Mouse (Mus musculus): Measurements from ENCODE around the gene Gm3415. TPM values are rescaled to one million over a fixed set of nuclear protein-coding genes. Genes with fewer than 3 reads are reported as not detected.

Gene Gm3415
- polyA plus RNA-seq, 1 experiment: not detected

GRCm38 (mm10) chr5:146590987-146591386 is 35.1 kb downstream of the Gm3415 start:
- H3K27me3 ChIP-seq (ENCODE audit: control insufficient read depth, insufficient read depth, insufficient read length): peaks cover 4% of the 10 kb centered on the region
- H3ac ChIP-seq (ENCODE audit: control insufficient read depth, insufficient read length, low read depth): no peak overlapping the region
- no peaks in the 10 kb centered on the region for H3K79me3 ChIP-seq (ENCODE audit: low read depth)
- no peak overlapping the region for H3K4me3 ChIP-seq (ENCODE audit: insufficient read depth, poor library complexity, severe bottlenecking)
- H3K36me3 ChIP-seq (ENCODE audit: control insufficient read depth, insufficient read depth): no peaks in the 10 kb centered on the region
- H3K79me2 ChIP-seq (ENCODE audit: control insufficient read depth, insufficient read depth): no peaks in the 10 kb centered on the region
- TF ChIP-seq CTCF (IDR thresholded peaks at IDR 0.05; ENCODE audit: control insufficient read depth, insufficient read depth, insufficient read length) (no peak), MYOD1 (IDR thresholded peaks at IDR 0.05; ENCODE audit: control insufficient read depth, insufficient read length, low read depth) (no peak), FOSL1 (IDR thresholded peaks at IDR 0.05; ENCODE audit: insufficient read depth, low read length, poor library complexity, severe bottlenecking) (no peak), CEBPB (IDR thresholded peaks at IDR 0.05; ENCODE audit: low read depth) (no peak), USF1 (IDR thresholded peaks at IDR 0.05; ENCODE audit: low read depth) (no peak), MAX (IDR thresholded peaks at IDR 0.05) (no peak)

GRCm38 (mm10) chr5:146591636-146592035 is 35.7 kb downstream of the Gm3415 start:
- TF ChIP-seq CEBPB (IDR thresholded peaks at IDR 0.05; ENCODE audit: low read depth): no peak
- TF ChIP-seq MYOG (IDR thresholded peaks at IDR 0.05; ENCODE audit: control insufficient read depth, extremely low read depth, insufficient read length): no peak
- no peak for TF ChIP-seq FOSL1 (IDR thresholded peaks at IDR 0.05; ENCODE audit: insufficient read depth, low read length, poor library complexity, severe bottlenecking)
- TF ChIP-seq CTCF (IDR thresholded peaks at IDR 0.05; ENCODE audit: control insufficient read depth, insufficient read depth, insufficient read length): no peak
- no peak for TF ChIP-seq USF1 (IDR thresholded peaks at IDR 0.05; ENCODE audit: low read depth)
- Histone ChIP-seq H3K79me3 (ENCODE audit: low read depth) (no peaks in the 10 kb centered on the region), H3ac (ENCODE audit: control insufficient read depth, insufficient read length, low read depth) (no peak overlapping the region)

DNA sequence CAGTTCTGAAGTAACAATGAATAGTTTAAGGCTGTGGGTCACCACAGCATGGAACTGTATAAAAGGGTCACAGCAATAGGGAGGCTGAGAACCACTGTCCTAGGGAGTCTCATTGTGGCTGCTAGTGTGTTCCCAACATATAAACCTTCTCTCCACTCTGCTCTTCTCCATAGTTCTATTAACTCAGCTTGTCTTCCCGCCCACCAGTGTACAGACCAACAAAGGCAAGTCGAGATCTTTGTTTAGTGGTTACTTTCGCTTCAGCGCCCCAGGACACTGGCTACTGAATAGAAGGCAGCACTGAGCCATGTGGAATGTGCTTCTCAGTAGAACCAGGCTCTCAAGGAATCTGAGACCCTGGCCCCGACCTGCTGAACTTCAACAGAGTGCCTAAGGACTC is 36.6 kb downstream of the Gm3415 start:
- Histone ChIP-seq H3K79me3 (ENCODE audit: low read depth) (no peaks in the 10 kb centered on the region), H3K27me3 (ENCODE audit: control insufficient read depth, insufficient read depth, insufficient read length) (no peaks in the 10 kb centered on the region), H3K79me2 (ENCODE audit: control insufficient read depth, insufficient read depth) (no peaks in the 10 kb centered on the region), H3K4me3 (ENCODE audit: insufficient read depth, poor library complexity, severe bottlenecking) (no peak overlapping the region), H3K36me3 (ENCODE audit: control insufficient read depth, insufficient read depth) (no peaks in the 10 kb centered on the region), H3ac (ENCODE audit: control insufficient read depth, insufficient read length, low read depth) (no peak overlapping the region)
- TF ChIP-seq MYOD1 (IDR thresholded peaks at IDR 0.05; ENCODE audit: control insufficient read depth, insufficient read length, low read depth) (no peak), FOSL1 (IDR thresholded peaks at IDR 0.05; ENCODE audit: insufficient read depth, low read length, poor library complexity, severe bottlenecking) (no peak), CEBPB (IDR thresholded peaks at IDR 0.05; ENCODE audit: low read depth) (no peak), MAX (IDR thresholded peaks at IDR 0.05) (no peak), CTCF (IDR thresholded peaks at IDR 0.05; ENCODE audit: control insufficient read depth, insufficient read depth, insufficient read length) (no peak), MYOG (IDR thresholded peaks at IDR 0.05; ENCODE audit: control insufficient read depth, extremely low read depth, insufficient read length) (no peak), USF1 (IDR thresholded peaks at IDR 0.05; ENCODE audit: low read depth) (no peak)

More at GRCm38 (mm10) chr5:146591636-146592035, 35.7 kb downstream of the Gm3415 start:
- H3K27me3 ChIP-seq (ENCODE audit: control insufficient read depth, insufficient read depth, insufficient read length): no peaks in the 10 kb centered on the region
- no peak overlapping the region for H3K4me3 ChIP-seq (ENCODE audit: insufficient read depth, poor library complexity, severe bottlenecking)
- no peaks in the 10 kb centered on the region for H3K79me2 ChIP-seq (ENCODE audit: control insufficient read depth, insufficient read depth)
- no peaks in the 10 kb centered on the region for H3K36me3 ChIP-seq (ENCODE audit: control insufficient read depth, insufficient read depth)

- Histone ChIP-seq H3K4me3 (ENCODE audit: insufficient read depth, poor library complexity, severe bottlenecking) (no peak overlapping the region), H3ac (ENCODE audit: control insufficient read depth, insufficient read length, low read depth) (no peak overlapping the region), H3K36me3 (ENCODE audit: control insufficient read depth, insufficient read depth) (no peaks in the 10 kb centered on the region), H3K79me2 (ENCODE audit: control insufficient read depth, insufficient read depth) (no peaks in the 10 kb centered on the region), H3K27me3 (ENCODE audit: control insufficient read depth, insufficient read depth, insufficient read length) (no peaks in the 10 kb centered on the region), H3K79me3 (ENCODE audit: low read depth) (no peaks in the 10 kb centered on the region)
- TF ChIP-seq MYOG (IDR thresholded peaks at IDR 0.05; ENCODE audit: control insufficient read depth, extremely low read depth, insufficient read length) (no peak), USF1 (IDR thresholded peaks at IDR 0.05; ENCODE audit: low read depth) (no peak), FOSL1 (IDR thresholded peaks at IDR 0.05; ENCODE audit: insufficient read depth, low read length, poor library complexity, severe bottlenecking) (no peak), MAX (IDR thresholded peaks at IDR 0.05) (no peak), CEBPB (IDR thresholded peaks at IDR 0.05; ENCODE audit: low read depth) (no peak), CTCF (IDR thresholded peaks at IDR 0.05; ENCODE audit: control insufficient read depth, insufficient read depth, insufficient read length) (no peak), MYOD1 (IDR thresholded peaks at IDR 0.05; ENCODE audit: control insufficient read depth, insufficient read length, low read depth) (no peak)
These were observed 40.9 kb downstream of the Gm3415 start for GRCm38 (mm10) chr5:146596612-146597502.

DNA sequence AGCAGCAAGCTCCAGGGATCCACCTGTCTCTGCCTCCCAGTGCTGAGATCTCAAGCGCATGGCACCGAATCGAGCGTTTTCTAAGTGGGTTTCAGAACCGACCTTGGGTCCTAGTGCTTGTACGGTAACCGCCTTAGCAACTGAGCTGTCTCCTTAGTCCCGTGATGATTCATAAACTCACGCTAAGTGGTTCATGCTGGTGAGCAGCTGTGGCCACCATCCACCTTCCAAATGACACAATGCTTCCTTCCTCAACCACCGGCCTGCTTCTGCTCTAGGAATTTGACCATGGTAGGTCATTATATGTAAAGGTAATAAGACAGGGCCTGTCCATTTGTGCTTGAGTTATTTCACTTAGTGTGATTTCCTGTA is 41.6 kb downstream of the Gm3415 start:
- Histone ChIP-seq H3ac (ENCODE audit: control insufficient read depth, insufficient read length, low read depth) (no peak overlapping the region), H3K27me3 (ENCODE audit: control insufficient read depth, insufficient read depth, insufficient read length) (no peaks in the 10 kb centered on the region), H3K79me3 (ENCODE audit: low read depth) (no peaks in the 10 kb centered on the region), H3K36me3 (ENCODE audit: control insufficient read depth, insufficient read depth) (no peaks in the 10 kb centered on the region), H3K79me2 (ENCODE audit: control insufficient read depth, insufficient read depth) (no peaks in the 10 kb centered on the region), H3K4me3 (ENCODE audit: insufficient read depth, poor library complexity, severe bottlenecking) (no peak overlapping the region)
- TF ChIP-seq CTCF (IDR thresholded peaks at IDR 0.05; ENCODE audit: control insufficient read depth, insufficient read depth, insufficient read length): no peak
- no peak for TF ChIP-seq MAX (IDR thresholded peaks at IDR 0.05)
- TF ChIP-seq MYOG (IDR thresholded peaks at IDR 0.05; ENCODE audit: control insufficient read depth, extremely low read depth, insufficient read length): no peak
- TF ChIP-seq MYOD1 (IDR thresholded peaks at IDR 0.05; ENCODE audit: control insufficient read depth, insufficient read length, low read depth): no peak
- no peak for TF ChIP-seq FOSL1 (IDR thresholded peaks at IDR 0.05; ENCODE audit: insufficient read depth, low read length, poor library complexity, severe bottlenecking)
- TF ChIP-seq USF1 (IDR thresholded peaks at IDR 0.05; ENCODE audit: low read depth): no peak
- no peak for TF ChIP-seq CEBPB (IDR thresholded peaks at IDR 0.05; ENCODE audit: low read depth)
